Mouse (Mus musculus) limb, embryonic 15.5 days (tissue): Measurements from ENCODE around the gene Samd4b. TPM values are rescaled to one million over a fixed set of nuclear protein-coding genes. Genes with fewer than 3 reads are reported as not detected.
A peak's percentile ranks its signal among the peaks of the same experiment; 100 is the strongest.

Experiments
- ATAC-seq: fragments of 200-750 bp; cut with Nextera tagmentation; 2 replicates; pipeline ENCODE4 v1.8.0; 2017; ENCODE audit warnings: low read depth, moderate TSS enrichment; ENCODE audit not compliant: insufficient number of reproducible peaks, low FRiP score, low TSS enrichment
- H3K27ac ChIP-seq: fragments of 300-500 bp; sonication (generic); 2 replicates; pipeline ENCODE4 v1.5.1; 2015; ENCODE audit warnings: moderate library complexity, mild to moderate bottlenecking, inconsistent platforms
- H3K27me3 ChIP-seq: fragments of 300-500 bp; sonication (generic); 2 replicates; pipeline ENCODE4 v1.6.1; 2015; ENCODE audit warnings: inconsistent platforms
- H3K36me3 ChIP-seq: fragments of 300-500 bp; sonication (generic); 2 replicates; pipeline ENCODE4 v1.6.1; 2015; ENCODE audit warnings: inconsistent platforms
- H3K4me1 ChIP-seq: fragments of 300-500 bp; sonication (generic); 2 replicates; pipeline ENCODE4 v1.6.1; 2015; ENCODE audit warnings: inconsistent platforms
- H3K4me2 ChIP-seq: fragments of 300-500 bp; sonication (generic); 2 replicates; pipeline ENCODE4 v1.6.1; 2015; ENCODE audit warnings: mild to moderate bottlenecking, inconsistent platforms
- H3K4me3 ChIP-seq: fragments of 300-500 bp; sonication (generic); 2 replicates; pipeline ENCODE4 v1.5.1; 2015; ENCODE audit warnings: mild to moderate bottlenecking, inconsistent platforms
- H3K9ac ChIP-seq: fragments of 300-500 bp; sonication (generic); 2 replicates; pipeline ENCODE4 v1.6.1; 2015; ENCODE audit warnings: inconsistent platforms
- H3K9me3 ChIP-seq: fragments of 300-500 bp; sonication (generic); 2 replicates; pipeline ENCODE4 v1.6.1; 2016; ENCODE audit warnings: inconsistent platforms
- WGBS: fragments of 180-500 bp; shearing (Covaris S2); methylation state at CpG from one replicate; pipeline ENCODE4 v1.1.7; 2015; 5-methylcytosine and 5-hydroxymethylcytosine counted together
- polyA plus RNA-seq: library from polyadenylated mRNA; unstranded; fragments of >200 nt; fragmentation: Nextera tagmentation; extraction: Ambion mirVana; gene quantifications from 2 replicates; pipeline ENCODE4 v1.2.1, GENCODE M21; 2015

The Samd4b gene
- polyA plus RNA-seq, 1 experiment from 2014 or later: 28.3 TPM

- H3K27ac ChIP-seq: no peak overlapping the region
- no peaks in the 10 kb centered on the region for H3K27me3 ChIP-seq
- no peak overlapping the region for H3K9ac ChIP-seq
- no peaks in the 10 kb centered on the region for H3K36me3 ChIP-seq
- no peak overlapping the region for H3K4me2 ChIP-seq
- no peak overlapping the region for H3K4me3 ChIP-seq
- H3K9me3 ChIP-seq: no peaks in the 10 kb centered on the region
- H3K4me1 ChIP-seq: peaks cover 9% of the 10 kb centered on the region
- WGBS: 81% methylated on average over 11 of the region's 11 CpGs
- no peak for ATAC-seq
Measured at GRCm38 (mm10) chr7:28482854-28483253, 115.1 kb downstream of the Samd4b start.

DNA sequence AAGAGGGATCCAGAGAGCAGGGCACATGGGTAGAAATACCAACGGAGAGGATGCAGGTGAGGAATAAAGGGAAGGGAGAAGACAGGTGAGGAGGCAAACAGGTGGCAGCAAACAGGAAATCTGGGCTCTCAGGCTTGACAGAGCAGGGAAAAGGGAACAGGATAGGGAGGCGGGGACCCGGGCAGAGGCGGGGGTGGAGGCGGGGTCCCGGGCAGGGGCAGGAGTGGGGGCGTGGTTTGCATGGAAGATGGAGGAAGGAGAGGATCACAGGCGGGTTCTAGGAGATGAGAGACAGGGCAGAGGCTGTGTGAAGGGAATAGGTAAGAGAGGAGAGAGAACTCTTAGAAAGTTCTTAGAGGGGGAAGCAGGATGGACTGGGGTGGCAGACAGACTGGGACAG is 119.1 kb downstream of the Samd4b start:
- H3K36me3 ChIP-seq: no peaks in the 10 kb centered on the region
- no peak overlapping the region for H3K4me2 ChIP-seq
- H3K9me3 ChIP-seq: no peaks in the 10 kb centered on the region
- H3K27ac ChIP-seq: no peak overlapping the region
- H3K27me3 ChIP-seq: no peaks in the 10 kb centered on the region
- 4% methylated on average over 8 of the region's 8 CpGs for WGBS
- 0 out of 2 replicates have a peak, but pooled peaks have one; percentile 52 for ATAC-seq
- H3K4me3 ChIP-seq: no peak overlapping the region
- H3K4me1 ChIP-seq: peaks cover 3% of the 10 kb centered on the region
- no peak overlapping the region for H3K9ac ChIP-seq

- H3K4me1 ChIP-seq: peaks cover 3% of the 10 kb centered on the region
- no peak overlapping the region for H3K27ac ChIP-seq
- H3K4me2 ChIP-seq: no peak overlapping the region
- no peaks in the 10 kb centered on the region for H3K36me3 ChIP-seq
- no peaks in the 10 kb centered on the region for H3K9me3 ChIP-seq
- no peak for ATAC-seq
- H3K9ac ChIP-seq: no peak overlapping the region
- WGBS: 82% methylated on average over 5 of the region's 5 CpGs
- no peaks in the 10 kb centered on the region for H3K27me3 ChIP-seq
- no peak overlapping the region for H3K4me3 ChIP-seq
Measured at GRCm38 (mm10) chr7:28477363-28477762, 120.6 kb downstream of the Samd4b start.

GRCm38 (mm10) chr7:28476191-28476590 is 121.8 kb downstream of the Samd4b start:
- Histone ChIP-seq H3K9me3 (no peaks in the 10 kb centered on the region), H3K4me2 (no peak overlapping the region), H3K27me3 (no peaks in the 10 kb centered on the region), H3K36me3 (no peaks in the 10 kb centered on the region), H3K27ac (no peak overlapping the region), H3K9ac (no peak overlapping the region), H3K4me1 (peaks cover 3% of the 10 kb centered on the region), H3K4me3 (no peak overlapping the region)
- 92% methylated on average over 6 of the region's 6 CpGs for WGBS
- ATAC-seq: no peak

DNA sequence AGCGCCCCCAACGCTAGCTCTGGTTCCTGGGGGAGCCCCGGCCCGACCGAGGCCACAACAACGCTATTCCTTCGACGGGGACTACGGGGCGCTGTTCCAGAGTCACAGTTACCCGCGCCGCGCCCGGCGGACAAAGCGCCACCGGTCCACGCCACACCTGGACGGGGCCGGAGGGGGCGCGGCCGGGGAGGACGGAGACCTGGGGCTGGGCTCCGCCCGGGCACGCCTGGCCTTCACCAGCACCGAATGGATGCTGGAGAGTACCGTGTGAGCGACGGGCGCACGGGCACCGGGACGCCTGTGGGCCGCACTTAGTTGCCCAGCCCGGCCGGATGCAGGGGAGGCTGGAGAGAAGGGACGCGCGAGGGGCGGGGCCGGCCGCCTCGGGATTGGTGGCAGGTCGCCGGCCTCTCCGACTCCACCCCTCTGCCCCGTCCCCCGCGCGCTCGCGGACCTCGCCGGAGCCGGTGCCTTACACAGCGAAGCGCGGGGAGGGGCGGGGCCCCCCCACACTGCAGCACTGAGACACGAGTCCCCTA is 130.7 kb downstream of the Samd4b start:
- ATAC-seq: peak; percentile 70
- 2% methylated on average over 59 of the region's 63 CpGs for whole genome bisulfite sequencing

DNA sequence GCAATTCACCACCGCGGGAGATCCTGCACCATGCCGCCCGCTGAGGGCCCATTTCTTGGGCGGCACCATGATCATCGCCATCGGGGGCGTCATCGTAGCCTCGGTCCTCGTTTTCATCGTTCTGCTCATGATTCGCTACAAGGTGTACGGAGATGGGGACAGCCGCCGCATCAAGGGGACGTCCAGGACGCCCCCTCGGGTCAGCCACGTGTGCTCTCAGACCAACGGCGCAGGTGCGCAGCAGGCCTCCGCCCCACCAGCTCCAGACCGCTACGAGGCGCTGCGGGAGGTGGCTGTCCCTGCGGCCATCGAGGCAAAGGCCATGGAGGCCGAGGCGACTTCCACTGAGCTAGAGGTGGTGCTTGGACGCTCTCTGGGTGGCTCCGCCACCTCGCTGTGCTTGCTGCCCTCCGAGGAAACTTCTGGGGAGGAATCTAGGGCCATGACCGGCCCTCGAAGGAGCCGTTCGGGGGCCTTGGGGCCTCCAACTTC is 131.2 kb downstream of the Samd4b start:
- H3K9me3 ChIP-seq: no peaks in the 10 kb centered on the region
- H3K27me3 ChIP-seq: peaks cover 17% of the 10 kb centered on the region
- peak overlapping the region; percentile 40 for H3K9ac ChIP-seq
- no peak for ATAC-seq
- 21% methylated on average over 40 of the region's 40 CpGs for WGBS
- no peak overlapping the region for H3K27ac ChIP-seq
- peaks cover 12% of the 10 kb centered on the region for H3K4me1 ChIP-seq
- peak overlapping the region; percentile 43 for H3K4me3 ChIP-seq
- H3K36me3 ChIP-seq: peaks cover 14% of the 10 kb centered on the region
- peak overlapping the region; percentile 79 for H3K4me2 ChIP-seq

More for the DNA sequence above, 130.7 kb downstream of the Samd4b start:
- Histone ChIP-seq H3K27me3 (peaks cover 17% of the 10 kb centered on the region), H3K4me1 (peaks cover 12% of the 10 kb centered on the region), H3K4me3 (peak overlapping the region; percentile 43), H3K36me3 (peaks cover 11% of the 10 kb centered on the region), H3K9ac (peak overlapping the region; percentile 40), H3K27ac (no peak overlapping the region), H3K4me2 (peak overlapping the region; percentile 79), H3K9me3 (no peaks in the 10 kb centered on the region)

GRCm38 (mm10) chr7:28464416-28465212 is 133.3 kb downstream of the Samd4b start:
- no peak for ATAC-seq
- Histone ChIP-seq H3K27me3 (peaks cover 17% of the 10 kb centered on the region), H3K4me1 (peaks cover 12% of the 10 kb centered on the region), H3K4me2 (no peak overlapping the region), H3K27ac (no peak overlapping the region), H3K9me3 (no peaks in the 10 kb centered on the region), H3K9ac (no peak overlapping the region), H3K36me3 (peaks cover 32% of the 10 kb centered on the region), H3K4me3 (no peak overlapping the region)
- WGBS: 63% methylated on average over 10 of the region's 10 CpGs

GRCm38 (mm10) chr7:28462769-28463168 is 135.2 kb downstream of the Samd4b start:
- H3K36me3 ChIP-seq: peaks cover 51% of the 10 kb centered on the region
- H3K4me3 ChIP-seq: no peak overlapping the region
- ATAC-seq: no peak

DNA sequence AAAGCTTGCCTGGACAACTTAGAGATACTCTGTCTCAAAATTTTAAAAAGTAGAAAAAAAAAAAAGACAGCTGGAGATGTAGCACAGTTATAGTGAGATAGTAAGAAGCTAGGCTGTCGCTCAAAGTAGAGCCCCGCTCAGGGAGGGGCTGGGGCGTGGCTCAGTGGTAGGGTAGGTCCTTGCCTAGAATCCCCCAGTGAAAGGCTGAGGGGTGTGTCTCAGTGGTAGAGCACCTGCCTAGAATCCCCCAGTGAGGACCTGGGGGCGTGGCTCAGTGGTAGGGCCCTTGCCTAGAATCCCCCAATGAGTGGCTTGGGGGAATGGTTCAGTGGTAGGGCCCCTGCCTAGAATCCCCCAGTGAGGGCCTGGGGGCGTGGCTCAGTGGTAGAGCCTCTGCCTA is 137.6 kb downstream of the Samd4b start:
- H3K4me3 ChIP-seq: no peak overlapping the region
- H3K9me3 ChIP-seq: no peaks in the 10 kb centered on the region
- no peaks in the 10 kb centered on the region for H3K27me3 ChIP-seq
- no peak overlapping the region for H3K4me2 ChIP-seq
- H3K4me1 ChIP-seq: no peaks in the 10 kb centered on the region
- WGBS: 93% methylated on average over 5 of the region's 5 CpGs
- no peak overlapping the region for H3K9ac ChIP-seq
- peaks cover 64% of the 10 kb centered on the region for H3K36me3 ChIP-seq
- H3K27ac ChIP-seq: no peak overlapping the region
- ATAC-seq: no peak

More at GRCm38 (mm10) chr7:28462769-28463168, 135.2 kb downstream of the Samd4b start:
- Histone ChIP-seq H3K4me1 (peaks cover 10% of the 10 kb centered on the region), H3K27me3 (peaks cover 17% of the 10 kb centered on the region), H3K9me3 (no peaks in the 10 kb centered on the region), H3K27ac (no peak overlapping the region), H3K4me2 (no peak overlapping the region), H3K9ac (no peak overlapping the region)
- WGBS: 94% methylated on average over 2 of the region's 2 CpGs

DNA sequence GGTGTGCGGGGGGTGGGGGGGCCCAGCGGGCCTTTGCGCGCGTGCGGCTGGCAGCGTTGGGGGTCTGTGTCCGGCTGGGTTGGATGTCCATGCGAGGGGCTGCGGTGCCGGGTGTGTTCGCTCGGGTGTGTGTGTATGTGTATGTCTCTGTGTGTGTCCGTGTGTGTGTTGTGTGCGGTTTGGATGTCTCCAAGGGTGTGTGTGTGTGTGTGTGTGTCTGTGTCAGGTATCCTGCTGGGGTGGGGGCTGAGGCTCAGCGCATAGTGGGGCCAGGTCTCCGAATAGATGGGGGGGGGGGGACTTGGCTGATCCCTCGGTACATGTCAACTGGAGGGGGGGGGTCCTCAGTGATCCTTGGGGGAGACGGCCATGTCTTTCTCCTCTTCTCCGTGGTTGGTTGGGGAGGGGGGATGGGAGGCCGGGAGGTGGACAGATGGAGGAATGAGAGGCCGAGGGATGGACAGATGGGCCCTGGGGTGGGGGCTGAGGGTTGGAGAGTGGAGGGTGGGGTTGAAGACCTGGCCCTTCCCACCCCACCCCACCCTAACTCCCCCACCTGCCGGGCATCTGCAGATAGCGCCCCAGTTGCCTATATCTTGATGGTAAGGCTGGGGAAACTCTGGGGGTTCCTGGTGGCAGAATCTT is 145.5 kb downstream of the Samd4b start:
- no peaks in the 10 kb centered on the region for H3K9me3 ChIP-seq

DNA sequence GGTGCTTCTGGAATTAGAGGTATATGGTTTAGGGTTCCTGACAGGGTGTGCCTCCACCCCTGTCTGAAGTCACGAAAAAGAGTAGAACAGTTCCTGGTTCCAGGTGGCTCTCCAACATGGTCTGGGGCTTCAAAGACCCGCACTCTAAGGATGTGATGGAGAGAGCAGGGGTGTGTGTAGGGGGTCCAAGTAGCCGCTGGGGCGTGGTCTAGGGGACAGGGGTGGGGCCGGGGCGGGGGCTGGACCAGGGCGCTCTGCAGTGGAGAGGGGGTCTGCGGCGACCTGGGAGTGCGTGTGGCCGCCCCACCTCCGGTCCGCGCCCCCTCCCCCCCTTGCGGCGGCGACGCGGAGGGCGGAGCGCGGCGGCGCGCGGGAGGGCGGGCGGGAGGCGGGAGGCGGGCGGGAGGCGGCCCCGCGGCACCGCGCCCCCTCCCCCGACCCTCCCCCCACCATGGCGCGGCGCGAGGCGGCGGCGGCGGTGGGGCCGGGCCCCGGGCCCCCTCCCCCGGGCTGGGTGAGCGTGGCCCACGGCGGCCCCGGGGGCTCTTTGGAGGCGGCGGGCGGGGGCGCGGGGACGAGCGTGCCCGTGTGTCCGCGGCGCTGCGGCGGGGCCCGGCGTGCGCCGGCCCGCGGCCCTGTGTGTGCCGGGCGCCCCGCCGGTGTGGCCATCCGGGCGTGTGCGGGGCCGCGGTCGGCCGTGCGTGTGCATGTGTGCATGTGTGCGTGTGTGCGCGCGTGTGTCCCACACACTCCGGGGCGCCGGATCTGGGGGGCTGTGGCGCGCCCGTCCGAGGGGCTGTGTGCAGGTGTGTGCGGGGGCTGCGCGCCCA is 146.2 kb downstream of the Samd4b start, which contains the start of gene Lrfn1:
Gene Lrfn1, plus strand, starts transcription at position 450 of the 830 bp plus-strand sequence.
- H3K27me3 ChIP-seq: no peaks in the 10 kb centered on the region
- H3K4me1 ChIP-seq: peaks cover 13% of the 10 kb centered on the region
- peak; percentile 56; the same call in 1 of the 2 replicates for ATAC-seq
- H3K9me3 ChIP-seq: no peaks in the 10 kb centered on the region
- H3K27ac ChIP-seq: peak within 1 kb of the TSS; percentile 63; the same call in 1 of the 2 replicates
- peak within 1 kb of the TSS; percentile 96 for H3K4me2 ChIP-seq
- H3K36me3 ChIP-seq: peaks cover 23% of the 10 kb centered on the region
- peak within 1 kb of the TSS; percentile 87 for H3K4me3 ChIP-seq
- peak within 1 kb of the TSS; percentile 73 for H3K9ac ChIP-seq
- WGBS: under 1% methylated on average over 26 of the region's 97 CpGs

More for the DNA sequence above, 145.5 kb downstream of the Samd4b start:
- Histone ChIP-seq H3K4me2 (peak overlapping the region; percentile 96), H3K27me3 (no peaks in the 10 kb centered on the region), H3K27ac (peak overlapping the region; percentile 63; the same call in 1 of the 2 replicates), H3K4me3 (peak overlapping the region; percentile 87), H3K4me1 (peaks cover 13% of the 10 kb centered on the region), H3K9ac (peak overlapping the region; percentile 73), H3K36me3 (peaks cover 23% of the 10 kb centered on the region)
- 0 out of 2 replicates have a peak, but pooled peaks have one; percentile 45 for ATAC-seq
- WGBS: 2% methylated on average over 20 of the region's 24 CpGs
